Mouse (Mus musculus): Measurements from ENCODE around the gene Steap2. TPM values are rescaled to one million over a fixed set of nuclear protein-coding genes. Genes with fewer than 3 reads are reported as not detected.
"Not testable (repeated sequence)": the region's sequence is repeated elsewhere in the genome, so short reads cannot be mapped to it uniquely, and the experiment has no call there.

Gene Steap2
- total and polyA plus RNA-seq, 2 experiments from 2014 or later: 4.8 to 14.7 TPM

DNA sequence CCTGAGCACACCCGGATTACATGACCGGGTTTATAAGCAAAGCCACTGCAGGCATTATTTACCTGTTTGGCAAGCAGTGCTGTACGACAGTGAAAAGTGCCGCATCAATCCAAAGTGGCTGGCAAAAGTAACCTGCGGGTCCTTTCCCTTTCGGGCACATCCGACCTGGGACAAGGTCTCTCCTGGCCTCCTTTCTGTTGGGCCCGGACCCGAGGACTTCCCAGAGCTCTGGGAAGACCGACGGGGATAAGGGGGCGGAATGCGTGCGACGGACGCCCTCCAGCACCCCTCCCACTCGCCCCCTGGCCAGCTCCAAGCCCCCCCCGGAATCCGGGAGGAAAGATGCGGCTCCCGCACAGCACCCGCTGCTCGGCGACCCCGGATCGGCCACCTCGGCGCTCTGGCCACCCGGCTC is 830 bp downstream of the Steap2 start:
- H3K9ac ChIP-seq (replicated peaks; ENCODE audit: low read length, poor library complexity, severe bottlenecking): peak overlapping the region; percentile 84
- H3K27me3 ChIP-seq (ENCODE audit: insufficient read depth, low read length): no peaks in the 10 kb centered on the region
- no peaks in the 10 kb centered on the region for H3K36me3 ChIP-seq (ENCODE audit: insufficient read depth, low read length)
- ATAC-seq (ENCODE audit: low FRiP score) (peak; percentile 57), DNase-seq (ENCODE audit: low spot score) (peak; percentile 39)
- H3K27ac ChIP-seq (ENCODE audit: low read depth, low read length): no peak overlapping the region
- peak overlapping the region; percentile 91 for H3K4me2 ChIP-seq (ENCODE audit: low read depth, low read length, poor library complexity, severe bottlenecking)
- H3K4me3 ChIP-seq (ENCODE audit: low read depth, low read length): peak overlapping the region; percentile 86
- under 1% methylated on average over 27 of the region's 29 CpGs for WGBS
- H3K9me3 ChIP-seq (ENCODE audit: low read length): no peaks in the 10 kb centered on the region
- TF ChIP-seq CTCF (IDR thresholded peaks at IDR 0.05): no peak
- H3K4me1 ChIP-seq (ENCODE audit: insufficient read depth, low read length): no peaks in the 10 kb centered on the region

DNA sequence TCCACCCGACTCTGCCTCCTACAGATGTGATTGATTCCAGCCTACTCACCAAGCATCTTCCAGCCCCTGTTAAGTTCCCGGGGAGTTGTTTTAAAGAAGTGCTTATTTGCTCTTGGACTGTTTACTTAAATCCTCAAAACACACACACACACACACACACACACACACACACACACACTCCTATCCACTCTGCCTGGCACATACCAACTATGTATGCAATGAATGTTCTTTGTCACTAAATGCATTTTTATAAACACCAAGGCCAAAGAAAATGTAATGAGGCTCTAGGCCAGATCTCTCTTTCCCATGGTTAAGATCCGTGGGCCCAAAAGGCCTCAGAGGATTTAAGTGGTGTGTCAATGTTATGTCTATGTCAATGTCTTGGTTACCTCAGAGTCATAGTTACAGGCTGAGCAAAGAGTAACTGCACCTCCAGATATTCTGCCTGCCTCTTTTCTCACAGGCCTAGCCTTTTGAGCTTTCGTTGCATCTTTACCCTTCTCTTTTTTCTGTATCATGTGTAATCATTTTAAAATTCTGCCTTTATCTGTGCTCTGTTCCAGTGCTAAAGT is 2.1 kb downstream of the Steap2 start:
- no peaks in the 10 kb centered on the region for H3K4me1 ChIP-seq (ENCODE audit: insufficient read depth, low read length)
- no peak for TF ChIP-seq CTCF (IDR thresholded peaks at IDR 0.05)
- H3K9ac ChIP-seq (replicated peaks; ENCODE audit: low read length, poor library complexity, severe bottlenecking): no peak overlapping the region
- no peak for DNase-seq (ENCODE audit: low spot score)
- WGBS: 60% methylated on average over 4 of the region's 4 CpGs
- no peak overlapping the region for H3K27ac ChIP-seq (ENCODE audit: low read depth, low read length)
- no peak for ATAC-seq (ENCODE audit: low FRiP score)
- 0 out of 2 replicates have a peak overlapping the region, but pooled peaks have one; percentile 91 for H3K4me2 ChIP-seq (ENCODE audit: low read depth, low read length, poor library complexity, severe bottlenecking)
- no peaks in the 10 kb centered on the region for H3K27me3 ChIP-seq (ENCODE audit: insufficient read depth, low read length)
- H3K36me3 ChIP-seq (ENCODE audit: insufficient read depth, low read length): no peaks in the 10 kb centered on the region
- H3K9me3 ChIP-seq (ENCODE audit: low read length): no peaks in the 10 kb centered on the region
- no peak overlapping the region for H3K4me3 ChIP-seq (ENCODE audit: low read depth, low read length)

DNA sequence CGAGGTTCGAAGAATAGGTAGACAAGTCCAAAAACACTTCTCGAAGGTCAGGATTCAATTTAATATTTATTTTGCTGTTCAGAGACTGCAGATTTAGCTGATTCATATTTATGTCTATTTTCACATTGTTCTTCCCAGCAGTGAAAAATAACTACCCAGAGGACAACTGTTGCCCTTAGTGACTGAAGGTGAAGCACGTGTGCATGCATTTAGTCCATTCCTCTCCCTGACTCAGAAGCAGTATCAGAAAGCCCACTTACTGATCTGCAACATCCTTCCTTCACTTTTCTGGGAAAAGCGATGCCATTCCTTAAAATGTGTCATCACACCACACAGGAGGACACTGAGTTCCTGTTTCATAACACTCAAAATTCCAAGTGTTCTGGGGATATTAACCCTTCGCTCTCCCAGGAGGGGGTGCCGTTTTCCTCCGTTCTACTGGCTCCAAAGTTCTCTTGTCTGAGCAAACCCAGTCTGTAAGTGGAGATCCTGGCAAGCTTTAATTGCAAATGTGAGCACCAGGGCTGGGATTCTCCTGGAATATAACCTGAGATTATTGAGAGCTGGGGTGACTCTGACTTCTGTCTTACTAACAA is 5.3 kb downstream of the Steap2 start:
- Histone ChIP-seq H3K4me2 (ENCODE audit: low read depth, low read length, poor library complexity, severe bottlenecking) (no peak overlapping the region), H3K4me3 (ENCODE audit: low read depth, low read length) (no peak overlapping the region), H3K4me1 (ENCODE audit: insufficient read depth, low read length) (no peaks in the 10 kb centered on the region), H3K9me3 (ENCODE audit: low read length) (no peaks in the 10 kb centered on the region), H3K36me3 (ENCODE audit: insufficient read depth, low read length) (no peaks in the 10 kb centered on the region), H3K9ac (replicated peaks; ENCODE audit: low read length, poor library complexity, severe bottlenecking) (no peak overlapping the region), H3K27ac (ENCODE audit: low read depth, low read length) (no peak overlapping the region), H3K27me3 (ENCODE audit: insufficient read depth, low read length) (no peaks in the 10 kb centered on the region)
- no peak for DNase-seq (ENCODE audit: low spot score)
- no peak for TF ChIP-seq CTCF (IDR thresholded peaks at IDR 0.05)
- 84% methylated on average over 8 of the region's 8 CpGs for WGBS
- ATAC-seq (ENCODE audit: low FRiP score): no peak

DNA sequence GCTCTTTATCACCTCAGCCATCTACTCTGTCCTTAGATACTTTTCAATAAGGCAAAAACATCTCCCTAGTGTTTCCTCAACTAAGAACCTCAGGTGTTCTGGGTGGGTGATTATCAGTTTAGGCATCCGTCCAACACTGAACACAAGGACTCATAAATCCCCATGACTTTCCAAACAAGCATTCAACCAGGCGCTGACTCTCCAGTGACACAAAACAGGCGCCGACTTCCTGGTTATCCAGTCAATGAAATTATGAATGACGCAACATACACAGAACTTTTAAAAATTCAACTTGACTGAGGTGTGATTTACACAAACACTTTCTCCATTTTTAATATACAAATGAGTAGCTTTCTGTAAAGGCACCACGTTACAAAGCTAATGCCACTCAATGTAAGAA is 6.2 kb downstream of the Steap2 start:
- no peak for ATAC-seq (ENCODE audit: low FRiP score)
- DNase-seq (ENCODE audit: low spot score): no peak
- no peaks in the 10 kb centered on the region for H3K9me3 ChIP-seq (ENCODE audit: low read length)
- no peak overlapping the region for H3K9ac ChIP-seq (replicated peaks; ENCODE audit: low read length, poor library complexity, severe bottlenecking)
- no peak overlapping the region for H3K27ac ChIP-seq (ENCODE audit: low read depth, low read length)
- no peak for TF ChIP-seq CTCF (IDR thresholded peaks at IDR 0.05)
- WGBS: 89% methylated on average over 6 of the region's 6 CpGs
- no peaks in the 10 kb centered on the region for H3K36me3 ChIP-seq (ENCODE audit: insufficient read depth, low read length)
- no peaks in the 10 kb centered on the region for H3K4me1 ChIP-seq (ENCODE audit: insufficient read depth, low read length)
- no peaks in the 10 kb centered on the region for H3K27me3 ChIP-seq (ENCODE audit: insufficient read depth, low read length)
- H3K4me2 ChIP-seq (ENCODE audit: low read depth, low read length, poor library complexity, severe bottlenecking): no peak overlapping the region
- no peak overlapping the region for H3K4me3 ChIP-seq (ENCODE audit: low read depth, low read length)

DNA sequence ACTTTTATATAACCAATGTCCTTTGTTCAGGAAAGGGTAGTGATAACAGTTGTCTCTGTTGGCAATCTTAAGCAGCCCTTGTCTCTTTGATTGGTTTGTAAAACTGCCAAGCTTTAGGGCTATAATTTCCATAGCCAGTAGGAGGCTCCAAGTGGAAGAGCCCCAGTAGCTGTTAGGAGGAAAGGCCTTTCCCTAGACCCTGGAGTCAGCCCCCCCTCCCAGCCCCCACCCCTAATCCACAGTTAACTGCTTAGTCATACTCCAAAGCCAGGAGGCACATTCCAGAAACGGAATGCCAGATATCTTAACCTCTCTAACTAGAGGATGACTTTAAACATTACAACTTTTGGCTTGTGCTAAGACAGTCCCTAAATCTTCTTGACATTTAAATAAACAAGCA is 7.4 kb downstream of the Steap2 start:
- no peak for TF ChIP-seq CTCF (IDR thresholded peaks at IDR 0.05)
- no peaks in the 10 kb centered on the region for H3K36me3 ChIP-seq (ENCODE audit: insufficient read depth, low read length)
- no peaks in the 10 kb centered on the region for H3K4me1 ChIP-seq (ENCODE audit: insufficient read depth, low read length)
- no peaks in the 10 kb centered on the region for H3K27me3 ChIP-seq (ENCODE audit: insufficient read depth, low read length)
- no peaks in the 10 kb centered on the region for H3K9me3 ChIP-seq (ENCODE audit: low read length)
- no peak overlapping the region for H3K9ac ChIP-seq (replicated peaks; ENCODE audit: low read length, poor library complexity, severe bottlenecking)
- WGBS: 26% methylated on average over 1 of the region's 1 CpGs
- no peak overlapping the region for H3K27ac ChIP-seq (ENCODE audit: low read depth, low read length)
- H3K4me3 ChIP-seq (ENCODE audit: low read depth, low read length): no peak overlapping the region
- no peak overlapping the region for H3K4me2 ChIP-seq (ENCODE audit: low read depth, low read length, poor library complexity, severe bottlenecking)
- DNase-seq (ENCODE audit: low spot score): no peak
- ATAC-seq (ENCODE audit: low FRiP score): no peak

DNA sequence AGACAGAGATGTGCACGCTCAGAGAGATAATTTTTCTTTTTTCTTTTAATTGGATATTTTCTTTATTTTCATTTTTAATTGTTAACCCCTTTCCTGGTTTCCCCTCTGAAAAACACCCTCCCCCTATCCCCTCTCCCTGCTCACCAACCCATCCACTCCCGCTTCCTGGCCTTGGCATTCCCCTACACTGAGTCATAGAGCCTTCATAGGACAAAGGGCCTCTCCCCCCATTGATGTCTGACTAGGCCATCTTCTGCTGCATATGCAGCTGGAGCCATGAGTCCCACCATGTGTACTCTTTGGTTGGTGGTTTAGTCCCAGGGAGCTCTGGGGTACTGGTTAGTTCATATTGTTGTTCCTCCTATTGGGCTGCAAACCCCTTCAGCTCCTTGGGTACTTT is 9.4 kb downstream of the Steap2 start:
- not testable (repeated sequence) for H3K9me3 ChIP-seq (ENCODE audit: low read length); H3K9ac ChIP-seq (replicated peaks; ENCODE audit: low read length, poor library complexity, severe bottlenecking); H3K4me1 ChIP-seq (ENCODE audit: insufficient read depth, low read length); DNase-seq (ENCODE audit: low spot score); H3K27ac ChIP-seq (ENCODE audit: low read depth, low read length); H3K4me3 ChIP-seq (ENCODE audit: low read depth, low read length); H3K4me2 ChIP-seq (ENCODE audit: low read depth, low read length, poor library complexity, severe bottlenecking); ATAC-seq (ENCODE audit: low FRiP score); H3K27me3 ChIP-seq (ENCODE audit: insufficient read depth, low read length); H3K36me3 ChIP-seq (ENCODE audit: insufficient read depth, low read length)
- 86% methylated on average over 2 of the region's 2 CpGs for WGBS

Data from midbrain, postnatal 0 days (tissue).